In genomic region chr7:144970997-144971768, GRCm38 (mm10) we compare ENCODE assay signal across 10 mouse cellular contexts. TPM values are rescaled to one million over a fixed set of nuclear protein-coding genes. Genes with fewer than 3 reads are reported as not detected.
DNase-seq lines count a peak whose midpoint lies in the region; ATAC-seq lines count a peak whose summit lies in the region.
"Had no signal": no experiment of that assay in that cellular context is flagged by ENCODE, and none has a peak within 500 bp of the region (broad histone marks: within the 10 kb centered on the region; RNA-seq: fewer than 3 reads in every experiment).

No protein-coding gene starts in this region.

- 0 out of 2 replicates have a peak, but pooled peaks have one; percentile 34 for ATAC-seq in heart, embryonic 14.5 days (ENCODE audit: insufficient number of reproducible peaks, insufficient read depth, low FRiP score, low read depth)

- H3K36me3 ChIP-seq in heart, embryonic 14.5 days (ENCODE audit: control insufficient read depth, insufficient read depth, low read length): no peaks in the 10 kb centered on the region
- H3K36me3 ChIP-seq in heart, embryonic 10.5 days: no peaks in the 10 kb centered on the region
- H3K36me3 ChIP-seq in megakaryocyte, embryonic 14.5 days (replicated peaks; ENCODE audit: low read length): no peaks in the 10 kb centered on the region
- H3K36me3 ChIP-seq: midbrain, embryonic 12.5 days had no signal

- intact Hi-C loops in left cerebral cortex, postnatal 10 days (cut with DNase I): no loop called here

- no peak overlapping the region for H3K9ac ChIP-seq in heart, embryonic 14.5 days (ENCODE audit: low read length)
- H3K9ac ChIP-seq: midbrain, embryonic 12.5 days had no signal

- no peaks in the 10 kb centered on the region for H3K9me3 ChIP-seq in heart, embryonic 14.5 days (ENCODE audit: control insufficient read depth, low read length)
- no peaks in the 10 kb centered on the region for H3K9me3 ChIP-seq in heart, embryonic 10.5 days
- H3K9me3 ChIP-seq in megakaryocyte, embryonic 14.5 days: peaks cover 11% of the 10 kb centered on the region
- H3K9me3 ChIP-seq: midbrain, embryonic 12.5 days had no signal

- WGBS in heart, embryonic 14.5 days: 61% methylated on average over 8 of the region's 8 CpGs
- 69% methylated on average over 8 of the region's 8 CpGs for WGBS in heart, embryonic 10.5 days

- H3K4me1 ChIP-seq in heart, embryonic 14.5 days (ENCODE audit: control insufficient read depth in 2 of 2, insufficient read depth in 2 of 2, low read length in 2 of 2): peaks cover 2 to 4% of the 10 kb centered on the region in 2 experiments; a peak in 2 of 4 replicates
- H3K4me1 ChIP-seq in heart, embryonic 10.5 days: peaks cover 15% of the 10 kb centered on the region
- H3K4me1 ChIP-seq in megakaryocyte, embryonic 14.5 days: peaks cover 21% of the 10 kb centered on the region
- H3K4me1 ChIP-seq: midbrain, embryonic 12.5 days had no signal

- H3K4me2 ChIP-seq in heart, embryonic 14.5 days (ENCODE audit: low read length): no peak overlapping the region
- H3K4me2 ChIP-seq: midbrain, embryonic 12.5 days had no signal

- H3K27me3 ChIP-seq in heart, embryonic 14.5 days (ENCODE audit: control insufficient read depth, insufficient read depth, low read length): no peaks in the 10 kb centered on the region
- H3K27me3 ChIP-seq in heart, embryonic 10.5 days (ENCODE audit: insufficient read depth, poor library complexity, severe bottlenecking): no peaks in the 10 kb centered on the region
- H3K27me3 ChIP-seq in megakaryocyte, embryonic 14.5 days (replicated peaks): peaks cover 55% of the 10 kb centered on the region

- no peak overlapping the region for H3K4me3 ChIP-seq in heart, embryonic 14.5 days (ENCODE audit: control insufficient read depth in 1 of 2, insufficient read depth in 1 of 2, low read depth in 1 of 2, low read length in 2 of 2)
- H3K4me3 ChIP-seq in heart, embryonic 10.5 days: no peak overlapping the region
- H3K4me3 ChIP-seq in megakaryocyte, embryonic 14.5 days (replicated peaks): peak overlapping the region; percentile 42
- H3K4me3 ChIP-seq: midbrain, embryonic 12.5 days had no signal

- no peak for DNase-seq in heart, embryonic 10.5 days (ENCODE audit: low spot score)
- peak; percentile 33 for DNase-seq in 3T3-L1 (ENCODE audit: low read depth, low spot score)
- peak; percentile 16 for DNase-seq in brain, adult 2 months (ENCODE audit: low read depth, low spot score)
- DNase-seq in natural killer cell, adult 2 months (ENCODE audit: low spot score in 2 of 2): no peak
- no peak for DNase-seq in left cerebral cortex, postnatal 10 days (ENCODE audit: extremely low spot score in 1 of 2, low spot score in 2 of 2)
- DNase-seq in thymus, adult 18-20 months: no peak
- DNase-seq: right cerebral cortex, adult 18-20 months had no signal

- H3K27ac ChIP-seq in heart, embryonic 14.5 days (replicated peaks in 1 of 2; ENCODE audit: control insufficient read depth in 1 of 2, insufficient read depth in 1 of 2, low read depth in 2 of 2, low read length in 2 of 2): no peak overlapping the region
- H3K27ac ChIP-seq in heart, embryonic 10.5 days: no peak overlapping the region
- H3K27ac ChIP-seq: midbrain, embryonic 12.5 days had no signal

RNA-seq across cellular contexts. Expression of gene Ccnd1, which starts 31.5 kb away (rescaled TPM):
- 48.7 and 63.7 TPM in 2 replicates for polyA plus RNA-seq in heart, embryonic 14.5 days (2014; fragmentation: Nextera tagmentation; extraction: Ambion mirVana)
- 92.1 and 96.5 TPM in 2 replicates for polyA plus RNA-seq in heart, embryonic 10.5 days (2016; fragmentation: Nextera tagmentation; extraction: Ambion mirVana)
- polyA plus RNA-seq in megakaryocyte, embryonic 14.5 days (2012; ENCODE audit: insufficient read depth, low replicate concordance): 12.9 and 17.6 TPM in 2 replicates
- 10 to 100 TPM; 28.1 to 37.0 TPM for total RNA-seq in left cerebral cortex, postnatal 10 days (2021)

RNA-seq across cellular contexts. Expression of gene LTO1, which starts 56.3 kb away (rescaled TPM):
- 16.1 and 19.2 TPM in 2 replicates for polyA plus RNA-seq in heart, embryonic 14.5 days (2014; fragmentation: Nextera tagmentation; extraction: Ambion mirVana)
- 23.3 and 26.0 TPM in 2 replicates for polyA plus RNA-seq in heart, embryonic 10.5 days (2016; fragmentation: Nextera tagmentation; extraction: Ambion mirVana)
- polyA plus RNA-seq in megakaryocyte, embryonic 14.5 days (2012; ENCODE audit: insufficient read depth, low replicate concordance): 1.3 and 20.1 TPM in 2 replicates
- total RNA-seq in left cerebral cortex, postnatal 10 days (2021): 10 to 100 TPM; 25.0 to 28.4 TPM

Comparison
In these comparisons a context has a peak if more than half of its experiments do, and no peak if none do; other contexts are left out.
1. DNase-seq: peak in 3T3-L1 (single experiment) and brain, adult 2 months (single experiment); none in heart, embryonic 10.5 days (single experiment), natural killer cell, adult 2 months (0 of 2), left cerebral cortex, postnatal 10 days (0 of 2) and thymus, adult 18-20 months (0 of 2).